Mouse (Mus musculus): ENCODE data around the gene 9430097D07Rik.

Gene 9430097D07Rik

DNA sequence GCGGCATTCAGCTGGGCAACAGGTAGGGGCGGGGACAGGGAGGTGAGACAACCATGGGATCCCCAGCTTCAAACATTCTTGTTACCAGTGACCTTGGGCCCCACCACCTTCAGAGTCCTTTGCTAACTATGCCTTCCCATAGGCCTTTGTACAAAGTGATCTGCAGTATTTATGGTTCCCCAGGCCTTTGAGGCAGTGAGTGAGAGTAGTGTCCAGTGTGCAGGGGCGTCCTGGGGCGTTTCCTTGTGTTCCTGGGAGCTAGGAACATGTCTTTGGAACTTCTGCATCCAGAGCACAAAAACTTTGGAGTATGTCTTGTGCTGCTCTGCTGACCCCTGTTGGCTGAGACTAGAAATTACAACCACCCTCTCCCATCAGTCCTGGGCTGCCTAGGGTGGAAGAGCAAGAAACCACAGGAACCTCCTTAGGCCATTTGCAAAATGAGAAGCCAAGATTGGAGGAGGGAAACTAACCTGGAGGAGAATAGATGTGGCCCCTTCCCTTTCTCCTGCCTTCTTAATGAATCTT is 8.9 kb downstream of the 9430097D07Rik start:
- peak; percentile 89 for DNase-seq (ENCODE audit: low read depth, low spot score)

GRCm38 (mm10) chr2:32559570-32559969 is 15.9 kb downstream of the 9430097D07Rik start:
- DNase-seq (ENCODE audit: low read depth, low spot score): peak; percentile 95

- no peak for DNase-seq (ENCODE audit: low read depth, low spot score)
Observed at GRCm38 (mm10) chr2:32556019-32556418, 19.5 kb downstream of the 9430097D07Rik start.

DNA sequence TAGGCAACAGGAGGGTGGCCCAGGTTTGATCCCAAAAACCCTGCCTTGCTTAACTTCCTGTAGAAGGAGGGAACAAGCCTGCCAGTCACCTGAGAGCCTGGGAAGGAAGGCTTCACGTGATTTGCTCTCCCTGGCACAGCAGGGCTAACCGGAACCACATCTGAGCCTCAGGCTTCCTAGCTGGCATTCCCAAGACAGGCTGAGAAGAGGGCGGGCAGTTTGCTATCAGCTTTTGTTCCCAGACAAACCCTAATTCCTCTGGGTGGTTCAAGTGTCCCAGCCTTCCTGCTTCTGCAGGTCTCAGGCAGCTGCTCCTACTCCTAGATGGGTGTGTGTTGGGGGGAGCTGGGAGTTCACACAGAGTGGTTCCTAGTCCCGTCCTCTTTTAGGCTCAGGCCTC is 20.0 kb downstream of the 9430097D07Rik start:
- peak; percentile 59 for DNase-seq (ENCODE audit: low read depth, low spot score)

DNA sequence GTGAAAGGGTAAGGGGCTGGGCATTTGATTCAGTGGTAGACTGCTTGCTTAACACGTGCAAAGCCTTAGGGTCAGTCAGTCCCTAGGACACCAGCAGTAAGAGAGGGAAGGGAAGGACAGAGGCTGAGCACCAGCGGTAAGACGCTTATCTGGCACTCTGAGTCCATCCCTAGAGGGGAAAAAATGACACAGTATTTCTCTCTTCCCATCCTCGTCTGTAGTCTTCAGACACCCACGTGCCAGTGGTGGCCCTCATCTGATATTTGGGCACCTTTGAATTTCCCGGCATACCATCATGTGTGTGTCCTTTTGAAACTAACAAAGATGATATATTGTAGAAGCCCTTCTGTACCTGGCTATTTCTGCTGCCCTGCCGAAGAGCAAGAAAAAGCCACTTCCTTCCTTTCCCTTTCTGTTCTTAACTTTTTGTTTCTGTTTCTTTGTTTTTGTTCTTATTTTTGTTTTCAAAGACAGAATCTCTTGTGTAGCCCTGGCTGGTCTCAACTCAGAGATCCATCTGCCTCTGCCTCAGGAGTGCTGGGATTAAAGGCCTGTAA is 21.8 kb downstream of the 9430097D07Rik start:
- no peak for DNase-seq (ENCODE audit: low read depth, low spot score)

- DNase-seq (ENCODE audit: low read depth, low spot score): no peak
Observed at GRCm38 (mm10) chr2:32551236-32551635, 24.2 kb downstream of the 9430097D07Rik start.

- DNase-seq (ENCODE audit: low read depth, low spot score): peak; percentile 80
Observed at GRCm38 (mm10) chr2:32549764-32550163, 25.7 kb downstream of the 9430097D07Rik start.

DNA sequence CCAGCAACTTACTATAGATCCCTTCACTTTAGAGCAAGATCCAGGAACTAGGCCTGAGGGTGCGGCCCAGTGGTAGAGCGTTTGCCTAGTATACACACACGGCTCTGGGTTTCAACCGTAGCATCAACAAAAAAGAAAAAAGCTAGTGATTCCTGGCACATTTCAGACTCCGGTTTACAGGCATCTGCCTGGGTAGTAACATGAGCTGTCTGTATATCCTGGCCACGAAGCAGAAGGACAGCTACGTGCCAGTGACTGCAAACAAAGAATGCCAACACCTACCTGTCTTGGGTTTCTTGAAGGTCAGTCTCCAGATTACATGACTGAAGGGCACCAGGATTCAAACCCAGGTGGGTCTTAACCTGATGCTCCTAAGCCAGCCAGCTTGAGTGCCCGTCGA is 26.3 kb downstream of the 9430097D07Rik start:
- DNase-seq (ENCODE audit: low read depth, low spot score): no peak

GRCm38 (mm10) chr2:32547964-32548739 is 27.3 kb downstream of the 9430097D07Rik start:
- DNase-seq (ENCODE audit: low read depth, low spot score): no peak

DNA sequence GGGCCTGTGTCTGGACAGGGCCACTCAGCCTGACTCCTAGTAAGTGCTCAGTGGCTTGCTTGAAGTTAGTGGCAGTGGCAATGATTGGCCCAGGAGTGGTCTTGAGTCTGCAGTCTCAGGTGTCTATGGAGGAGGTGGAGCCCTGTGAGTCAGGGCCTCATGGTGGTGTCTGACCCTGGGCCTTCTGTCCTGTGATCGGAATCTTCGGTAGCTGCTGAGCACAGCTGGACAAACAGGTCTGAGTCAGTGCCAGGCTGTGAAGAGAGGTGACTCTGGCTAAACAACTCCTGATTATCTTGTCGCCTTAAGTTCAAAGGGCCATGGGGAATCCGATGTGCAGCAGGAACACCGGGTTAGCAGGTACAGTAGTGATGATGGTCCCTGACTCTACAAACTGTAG is 28.1 kb downstream of the 9430097D07Rik start:
- no peak for DNase-seq (ENCODE audit: low read depth, low spot score)

DNA sequence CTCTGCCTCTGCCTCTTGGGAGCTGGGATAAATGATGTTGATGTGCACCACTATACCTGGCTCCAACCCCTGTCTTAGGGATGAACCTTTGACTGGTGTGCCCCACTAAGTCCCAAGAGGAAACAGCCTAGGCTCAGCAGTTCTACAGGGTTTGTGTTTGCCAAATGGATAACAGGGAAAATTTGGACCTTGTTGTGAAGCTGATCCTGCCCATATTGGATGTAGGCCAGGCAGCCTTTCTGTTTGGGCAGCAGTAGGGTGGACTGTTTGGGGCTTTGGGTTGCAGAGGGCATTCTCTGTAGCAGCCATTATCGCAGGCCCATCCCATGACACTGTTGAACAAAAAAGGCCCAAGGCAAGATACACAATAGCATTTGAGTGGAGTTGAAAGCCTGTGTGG is 28.5 kb downstream of the 9430097D07Rik start:
- DNase-seq (ENCODE audit: low read depth, low spot score): no peak

DNA sequence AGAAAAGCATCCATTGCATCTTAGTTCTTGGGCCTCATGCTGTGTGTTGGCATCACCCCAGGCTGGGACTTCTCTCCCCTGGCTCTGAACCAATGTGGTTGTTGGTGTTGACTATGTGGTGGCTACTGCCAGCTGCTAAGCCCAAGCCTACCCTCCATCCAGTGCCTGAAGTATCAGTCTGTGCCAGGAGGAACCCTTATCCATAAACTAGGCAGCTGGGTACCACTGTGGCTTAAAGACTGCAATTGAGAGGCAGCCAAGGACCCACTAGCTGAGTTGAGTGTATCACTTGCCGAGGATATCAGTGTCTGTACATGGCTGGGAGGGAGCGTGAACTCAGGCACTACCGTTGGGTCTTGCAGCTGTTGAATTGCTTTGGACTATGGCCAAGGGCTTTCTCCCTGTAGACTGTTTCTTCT is 32.4 kb downstream of the 9430097D07Rik start:
- peak; percentile 76 for DNase-seq (ENCODE audit: low read depth, low spot score)

DNA sequence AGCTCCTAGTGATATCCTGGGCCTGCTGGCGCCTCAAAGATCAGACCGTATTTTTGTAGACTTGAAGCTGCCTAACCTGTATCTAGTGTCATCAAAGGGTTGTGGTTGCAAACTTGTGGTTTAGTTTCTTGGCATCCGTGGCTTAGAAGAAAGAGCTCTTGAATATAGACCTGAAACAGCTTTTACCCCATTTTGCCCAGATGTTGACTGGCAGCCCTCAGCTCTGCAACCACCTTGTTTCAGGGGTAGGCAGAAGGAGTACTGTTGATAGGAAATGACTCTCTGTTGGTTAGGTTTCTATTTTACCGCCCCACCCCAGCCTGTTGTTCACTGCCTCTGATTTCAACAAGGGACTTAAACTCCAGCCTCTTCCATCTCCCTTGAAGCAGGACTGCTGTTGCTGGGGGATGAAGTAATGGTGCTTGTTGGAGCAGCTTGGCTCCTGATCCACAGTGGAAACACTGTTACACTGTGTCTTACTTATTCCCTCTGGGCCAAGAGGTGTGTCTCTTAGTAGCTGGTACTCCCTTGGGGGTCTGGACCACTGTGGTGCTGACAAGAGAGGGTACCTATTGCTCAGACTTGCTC is 33.4 kb downstream of the 9430097D07Rik start:
- DNase-seq (ENCODE audit: low read depth, low spot score): no peak

DNA sequence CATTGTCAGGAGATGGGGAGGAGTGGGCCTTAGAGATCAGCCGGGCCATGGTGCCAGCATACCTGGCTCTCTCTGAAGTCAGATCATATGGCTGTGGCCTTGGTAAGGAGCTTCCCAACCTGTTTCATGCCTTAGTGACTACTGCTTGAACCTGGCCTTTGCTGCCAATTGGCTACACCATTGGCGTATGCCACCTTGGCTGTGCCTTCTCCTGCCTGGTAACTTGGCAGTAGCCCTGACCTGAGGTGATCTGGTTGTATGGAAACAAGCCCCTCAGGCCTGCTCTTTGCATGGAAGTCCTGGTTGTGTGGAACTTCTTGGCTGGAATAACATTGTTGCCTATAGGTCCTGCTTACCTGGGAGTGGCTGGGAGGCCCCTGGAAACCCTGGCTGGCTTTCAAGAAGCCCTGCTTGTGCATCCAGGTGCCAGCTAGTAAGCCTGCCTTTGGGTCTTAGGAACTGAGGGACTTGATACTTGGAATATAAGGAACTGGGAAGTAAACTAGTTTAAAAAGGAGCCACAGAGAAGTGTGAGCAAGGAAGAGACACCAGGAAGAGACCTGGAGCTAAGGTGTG is 34.1 kb downstream of the 9430097D07Rik start:
- DNase-seq (ENCODE audit: low read depth, low spot score): peak; percentile 93

GRCm38 (mm10) chr2:32539452-32539981 is 36.0 kb downstream of the 9430097D07Rik start:
- no peak for DNase-seq (ENCODE audit: low read depth, low spot score)

- DNase-seq (ENCODE audit: low read depth, low spot score): peak; percentile 72
Observed at GRCm38 (mm10) chr2:32538461-32538860, 37.0 kb downstream of the 9430097D07Rik start.

GRCm38 (mm10) chr2:32537941-32538340 is 37.5 kb downstream of the 9430097D07Rik start:
- no peak for DNase-seq (ENCODE audit: low read depth, low spot score)

DNA sequence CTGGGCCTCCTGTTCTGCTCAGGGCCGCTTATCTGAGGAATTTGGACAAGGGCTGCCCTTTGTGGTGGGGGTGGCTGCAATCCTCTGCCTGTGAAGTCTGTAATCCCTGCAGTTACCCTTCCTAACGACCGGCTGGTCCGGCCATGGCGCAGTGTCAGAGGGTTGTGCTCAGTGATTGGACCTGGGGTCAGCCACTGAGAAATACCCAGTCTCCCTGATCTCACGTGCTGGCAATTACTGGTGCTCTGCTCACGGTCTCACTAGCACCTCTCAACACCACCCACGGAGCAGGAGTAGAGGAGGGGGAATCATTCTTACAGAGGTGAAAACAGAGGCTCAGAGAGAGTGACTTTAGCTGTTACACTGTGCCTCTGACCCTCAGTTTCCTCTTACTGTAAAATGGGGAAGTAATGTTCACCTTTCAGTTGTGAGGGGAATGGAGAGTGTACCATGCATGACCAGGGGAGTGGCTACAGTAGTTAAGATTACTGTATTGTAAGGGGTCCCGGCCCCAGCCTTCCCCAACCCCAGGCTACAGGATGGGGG is 38.1 kb downstream of the 9430097D07Rik start:
- peak; percentile 66 for DNase-seq (ENCODE audit: low read depth, low spot score)

- DNase-seq (ENCODE audit: low read depth, low spot score): peak; percentile 88
Observed at GRCm38 (mm10) chr2:32536634-32537359, 38.7 kb downstream of the 9430097D07Rik start.

GRCm38 (mm10) chr2:32536086-32536633 is 39.3 kb downstream of the 9430097D07Rik start:
- DNase-seq (ENCODE audit: low read depth, low spot score): peak; percentile 77

All from brain, adult 2 months (tissue).